Mouse (Mus musculus) gastrocnemius, postnatal 4 days (tissue): Measurements from ENCODE around the gene Ocrl. TPM values are rescaled to one million over a fixed set of nuclear protein-coding genes. Genes with fewer than 3 reads are reported as not detected.

ENCODE experiments used
- DNase-seq, 2 experiments: peaks; one replicate each; pipeline ENCODE4 v3.0.0; 2021 to 2022; ENCODE audit warnings: low spot score in 2 of 2, mixed read lengths in 2 of 2
- total RNA-seq, 2 experiments: library from RNA; stranded (reverse); gene quantifications; 2 replicates each; pipeline ENCODE4 v1.2.3; 2021

Gene Ocrl
- total RNA-seq, 2 experiments from 2014 or later, result 13.3 to 15.9 TPM

DNA sequence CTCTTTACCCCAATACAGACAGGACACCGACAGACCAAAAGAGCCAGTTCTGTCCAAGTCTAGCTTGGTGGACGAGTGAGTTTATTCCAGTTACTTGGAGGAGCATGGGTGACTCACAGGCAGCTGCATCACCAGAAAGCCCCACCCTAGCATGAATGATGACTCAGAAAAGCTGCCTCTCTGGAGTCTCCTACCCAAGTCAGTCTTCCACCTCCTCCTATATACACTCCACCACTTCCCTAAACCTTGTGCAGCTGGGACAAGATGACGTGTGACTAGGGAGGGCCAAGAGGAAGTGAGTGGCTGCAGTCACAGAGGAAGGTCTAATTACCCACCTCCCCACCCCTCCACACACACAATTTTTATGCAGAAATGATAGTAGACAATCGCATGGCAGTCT is 64.4 kb downstream of the Ocrl start:
- no peak for DNase-seq

- DNase-seq, result no peak
These were observed 64.9 kb downstream of the Ocrl start for GRCm38 (mm10) chrX:47977078-47977477.

DNA sequence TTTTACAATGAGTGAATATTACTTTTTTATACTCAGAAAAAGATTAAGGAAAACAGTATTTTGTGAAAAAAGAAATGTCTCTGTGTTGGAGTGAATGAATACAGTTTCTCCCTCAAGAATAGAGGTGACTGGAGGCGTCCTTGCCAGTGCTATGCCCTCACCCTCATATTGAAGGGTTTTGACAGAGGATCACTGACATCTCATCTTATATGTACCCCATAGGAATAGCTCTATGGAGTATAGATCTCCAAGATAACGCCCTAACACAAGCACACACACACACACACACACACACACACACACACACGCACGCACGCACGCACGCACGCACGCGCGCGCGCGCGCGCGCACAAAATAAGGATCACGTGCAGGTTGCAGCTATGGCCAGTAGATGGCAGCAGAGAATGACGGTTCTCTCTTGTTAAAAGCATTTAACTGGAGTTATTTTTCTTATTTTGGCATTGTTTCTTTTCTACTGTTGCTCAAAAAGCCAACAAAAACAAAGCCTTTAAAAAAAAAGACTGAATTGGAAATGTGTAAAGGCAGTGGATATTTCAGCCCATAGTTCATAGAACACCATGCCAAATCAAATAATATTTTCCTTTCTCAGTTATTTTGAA is 72.9 kb downstream of the Ocrl start:
- DNase-seq, result peak in 1 of 2 experiments; percentile 52

GRCm38 (mm10) chrX:47988024-47988423 is 75.8 kb downstream of the Ocrl start:
- peak in 1 of 2 experiments; percentile 30 for DNase-seq

- peak; percentile 51 to 60 for DNase-seq
These were observed 80.4 kb downstream of the Ocrl start for GRCm38 (mm10) chrX:47992606-47993005.

GRCm38 (mm10) chrX:47998412-47998811 is 86.2 kb downstream of the Ocrl start:
- no peak for DNase-seq

DNA sequence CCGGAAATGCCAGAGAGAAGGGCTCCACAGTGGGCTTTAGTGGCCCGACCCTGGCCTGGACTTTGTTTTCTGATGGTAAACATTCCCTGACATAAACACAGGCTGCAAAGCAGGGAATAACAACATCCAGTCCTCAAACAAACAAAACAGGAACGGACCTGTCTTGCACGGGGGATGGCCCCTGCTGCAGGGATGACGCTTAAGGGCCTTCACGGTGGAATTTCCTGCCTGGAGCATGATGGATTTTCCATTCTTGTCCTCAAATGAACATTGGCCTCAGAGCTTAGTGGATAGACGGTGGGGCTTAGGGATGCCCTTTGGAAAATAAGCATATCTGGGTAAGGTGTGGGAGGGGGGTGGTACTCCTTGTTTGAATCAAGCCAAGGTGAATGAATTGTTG is 89.0 kb downstream of the Ocrl start:
- DNase-seq, result no peak

- DNase-seq, result no peak
These were observed 92.6 kb downstream of the Ocrl start for GRCm38 (mm10) chrX:48004786-48005185.

DNA sequence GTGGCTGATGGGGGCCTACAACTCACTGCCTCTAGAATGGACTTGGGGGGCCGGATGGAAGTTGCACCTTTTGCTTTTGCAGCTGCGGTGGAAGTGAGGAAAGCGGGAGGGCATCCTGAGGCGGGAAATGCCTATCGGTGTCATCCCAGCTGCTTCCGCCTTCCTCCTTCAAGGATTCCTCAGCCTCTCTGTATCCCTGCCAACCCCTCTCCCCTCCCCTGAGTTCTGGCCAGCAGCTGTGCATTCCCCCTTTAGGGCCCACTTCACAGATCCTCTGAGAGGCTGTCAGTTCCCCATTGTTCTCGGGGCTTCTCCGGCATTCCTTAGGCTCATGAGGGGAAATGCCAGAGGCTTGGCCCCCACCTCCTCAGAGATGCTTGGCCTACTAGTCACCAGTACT is 93.9 kb downstream of the Ocrl start:
- DNase-seq, result no peak

DNA sequence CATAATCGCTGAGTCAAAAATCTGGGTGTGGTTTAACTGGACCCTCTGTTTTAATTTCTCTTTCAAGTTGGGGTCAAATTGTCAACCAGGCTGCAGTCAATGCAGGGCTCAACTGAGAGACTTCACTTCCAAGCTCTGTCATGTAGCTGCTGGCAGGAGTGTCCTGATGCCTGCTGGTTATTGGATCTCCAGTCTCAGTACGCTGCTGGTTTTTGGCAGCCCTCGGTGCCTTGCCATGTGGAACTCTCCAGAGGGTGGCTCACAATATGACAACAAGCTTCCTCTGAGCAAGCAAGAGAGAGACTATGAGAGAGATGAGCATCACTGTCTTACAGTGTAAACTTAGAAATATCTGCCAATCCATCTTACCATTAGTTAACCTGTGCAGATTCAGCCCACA is 99.5 kb downstream of the Ocrl start:
- no peak for DNase-seq

Other genes with a start within 250 kb of the Ocrl start
- 10 to 100 TPM in 1 of 2 experiments, 1 to 10 TPM in 1; 7.2 to 10.5 TPM for gene Smarca1, start 19.4 kb upstream of the Ocrl start, total RNA-seq
- gene Apln, start 122.5 kb downstream of the Ocrl start, total RNA-seq, result 10 to 100 TPM; 34.6 to 38.0 TPM
- gene Xpnpep2, start 196.3 kb downstream of the Ocrl start, total RNA-seq, result 1 to 10 TPM; 1.5 to 4.0 TPM
- 1 to 10 TPM; 1.5 to 1.8 TPM for gene Sash3, start 234.0 kb downstream of the Ocrl start, total RNA-seq